Mouse (Mus musculus) liver, embryonic 14.5 days (tissue): Measurements from ENCODE around the gene Pgc. TPM values are rescaled to one million over a fixed set of nuclear protein-coding genes. Genes with fewer than 3 reads are reported as not detected.

Experiments used
- ATAC-seq: fragments of 200-750 bp; cut with Nextera tagmentation; 2 replicates; pipeline ENCODE4 v1.8.0; 2017; ENCODE audit warnings: moderate number of reproducible peaks, mild to moderate bottlenecking, moderate library complexity; ENCODE audit not compliant: insufficient read depth
- DNase-seq, 3 experiments: peaks; one replicate each; pipeline ENCODE4 v3.0.0-alpha.2; 2012 to 2013; ENCODE audit warnings: low read depth in 3 of 3, low spot score in 3 of 3
- H3K27ac ChIP-seq: fragments of 300-500 bp; sonication (generic); 2 replicates; pipeline ENCODE4 v1.5.1; 2014; ENCODE audit warnings: moderate library complexity, mild to moderate bottlenecking, control low read depth, inconsistent platforms
- H3K27me3 ChIP-seq: fragments of 300-500 bp; sonication (generic); 2 replicates; pipeline ENCODE4 v1.6.1; 2014; ENCODE audit warnings: mild to moderate bottlenecking, low read length, moderate library complexity; ENCODE audit not compliant: control insufficient read depth, insufficient read depth
- H3K36me3 ChIP-seq: fragments of 300-500 bp; sonication (generic); replicated peaks from 2 replicates; pipeline ENCODE4 v1.6.1; 2014; ENCODE audit warnings: low read depth; ENCODE audit not compliant: control insufficient read depth, insufficient read depth
- H3K4me1 ChIP-seq, 2 experiments: fragments of 200-500 bp in 1 of 2; fragments of 300-500 bp in 1 of 2; sonication (generic) in 1 of 2; replicated peaks; 2 replicates each; pipeline ENCODE4 v1.6.1; 2012 to 2014; ENCODE audit warnings: antibody characterized with exemption in 1 of 2, inconsistent platforms in 1 of 2, low read length in 1 of 2; ENCODE audit not compliant: control insufficient read depth in 2 of 2, insufficient read depth in 2 of 2
- H3K4me2 ChIP-seq: fragments of 300-500 bp; sonication (generic); 2 replicates; pipeline ENCODE4 v1.6.1; 2014; ENCODE audit warnings: low read depth, mild to moderate bottlenecking, control low read depth, moderate library complexity
- H3K4me3 ChIP-seq, 2 experiments: fragments of 200-500 bp in 1 of 2; fragments of 300-500 bp in 1 of 2; sonication (generic) in 1 of 2; 2 replicates each; pipeline ENCODE4 v1.5.1; 2012 to 2014; ENCODE audit warnings: low read depth in 2 of 2, low read length in 2 of 2, mild to moderate bottlenecking in 2 of 2, control low read depth in 1 of 2, inconsistent platforms in 1 of 2, moderate library complexity in 1 of 2; ENCODE audit not compliant: insufficient read depth in 1 of 2
- H3K9ac ChIP-seq: fragments of 300-500 bp; sonication (generic); replicated peaks from 2 replicates; pipeline ENCODE4 v1.6.1; 2014; ENCODE audit warnings: mild to moderate bottlenecking, control low read depth, moderate library complexity
- H3K9me3 ChIP-seq: fragments of 300-500 bp; sonication (generic); 2 replicates; pipeline ENCODE4 v1.6.1; 2016; ENCODE audit warnings: low read length, mixed read lengths; ENCODE audit not compliant: control insufficient read depth
- CTCF ChIP-seq: IDR thresholded peaks from 2 replicates; pipeline ENCODE4 v1.5.1; 2016; ENCODE audit warnings: antibody characterized with exemption, low read depth, control low read depth
- EP300 ChIP-seq: IDR thresholded peaks from 2 replicates; pipeline ENCODE4 v1.6.1; 2016; ENCODE audit warnings: antibody characterized with exemption, low read depth
- WGBS: fragments of 180-500 bp; shearing (Covaris S2); extraction: QIAGEN DNeasy Blood & Tissue Kit; methylation state at CpG from one replicate; pipeline ENCODE4 v1.1.7; 2014; ENCODE audit not compliant: insufficient replicate concordance; 5-methylcytosine and 5-hydroxymethylcytosine counted together
- polyA plus RNA-seq, 2 experiments: library from polyadenylated mRNA; depleted of rRNA in 1 of 2; stranded (reverse) in 1 of 2; unstranded in 1 of 2; fragments of >200 nt; fragmentation: Nextera tagmentation in 1 of 2; extraction: Ambion mirVana in 1 of 2; gene quantifications; 2 replicates each; pipeline versions ENCODE4 v1.2.1 to v1.2.3; 2012 to 2014

The Pgc gene
- polyA plus RNA-seq, 2 experiments, result not detected

GRCm38 (mm10) chr17:47693671-47694441, 32.8 kb upstream of the Pgc start:
- Histone ChIP-seq H3K36me3 (no peaks in the 10 kb centered on the region), H3K27ac (no peak overlapping the region), H3K4me1 (peaks cover 0 to 4% of the 10 kb centered on the region in 2 experiments; a peak in 2 of 4 replicates), H3K27me3 (peaks cover 20% of the 10 kb centered on the region), H3K4me3 (peak overlapping the region; percentile 56 to 62), H3K9ac (no peak overlapping the region; the same call in 1 of the 2 replicates), H3K9me3 (no peaks in the 10 kb centered on the region), H3K4me2 (peak overlapping the region; percentile 83)
- DNase-seq (no peak), ATAC-seq (no peak)
- TF ChIP-seq CTCF (no peak), EP300 (no peak)
- 43% methylated on average over 13 of the region's 13 CpGs for WGBS

- no peak for TF ChIP-seq EP300
- TF ChIP-seq CTCF, result no peak
- DNase-seq, result no peak
- 0% methylated on average over 3 of the region's 3 CpGs for WGBS
- Histone ChIP-seq H3K4me2 (peak within 1 kb of the TSS; percentile 83), H3K36me3 (no peaks in the 10 kb centered on the region), H3K27me3 (peaks cover 20% of the 10 kb centered on the region), H3K9ac (peak within 1 kb of the TSS; percentile 59), H3K9me3 (no peaks in the 10 kb centered on the region), H3K27ac (no peak within 1 kb of the TSS), H3K4me3 (peak within 1 kb of the TSS; percentile 56 to 62), H3K4me1 (peaks cover 0 to 4% of the 10 kb centered on the region in 2 experiments; a peak in 2 of 4 replicates)
- no peak for ATAC-seq
Observed at GRCm38 (mm10) chr17:47694442-47694502, 32.4 kb upstream of the Pgc start, which contains the start of gene Gm21981. Gene Gm21981, minus strand, starts transcription at chr17:47694455.

- peak within 1 kb of the TSS; percentile 83 for H3K4me2 ChIP-seq
- H3K9ac ChIP-seq, result peak within 1 kb of the TSS; percentile 59
- no peaks in the 10 kb centered on the region for H3K36me3 ChIP-seq
- ATAC-seq (peak; percentile 89), DNase-seq (peak; percentile 73 to 81 (median 75))
- no peaks in the 10 kb centered on the region for H3K9me3 ChIP-seq
- no peak for TF ChIP-seq EP300
- peak; percentile 93 for TF ChIP-seq CTCF
- H3K27ac ChIP-seq, result no peak within 1 kb of the TSS
- peaks cover 20% of the 10 kb centered on the region for H3K27me3 ChIP-seq
- WGBS, result under 1% methylated on average over 82 of the region's 82 CpGs
- H3K4me3 ChIP-seq, result peak within 1 kb of the TSS; percentile 56 to 62
- H3K4me1 ChIP-seq, result peaks cover 0 to 4% of the 10 kb centered on the region in 2 experiments; a peak in 2 of 4 replicates
Observed at GRCm38 (mm10) chr17:47694503-47695336, 31.9 kb upstream of the Pgc start, which contains the start of gene Prickle4. Gene Prickle4, minus strand, starts transcription at chr17:47694736.

- ATAC-seq (no peak), DNase-seq (no peak)
- Histone ChIP-seq H3K27me3 (peaks cover 20% of the 10 kb centered on the region), H3K27ac (no peak overlapping the region), H3K9me3 (no peaks in the 10 kb centered on the region), H3K4me1 (peaks cover 0 to 4% of the 10 kb centered on the region in 2 experiments; a peak in 2 of 4 replicates), H3K36me3 (no peaks in the 10 kb centered on the region), H3K9ac (peak overlapping the region; percentile 59), H3K4me3 (peak overlapping the region; percentile 54 to 56), H3K4me2 (peak overlapping the region; percentile 83)
- TF ChIP-seq CTCF (no peak), EP300 (no peak)
- WGBS, result under 1% methylated on average over 19 of the region's 23 CpGs
Observed at GRCm38 (mm10) chr17:47695337-47695710, 31.3 kb upstream of the Pgc start.

- ATAC-seq (no peak), DNase-seq (no peak)
- Histone ChIP-seq H3K36me3 (no peaks in the 10 kb centered on the region), H3K4me3 (no peak overlapping the region), H3K4me2 (no peak overlapping the region), H3K4me1 (peaks cover 0 to 4% of the 10 kb centered on the region in 2 experiments; a peak in 2 of 4 replicates), H3K27ac (no peak overlapping the region), H3K9ac (no peak overlapping the region), H3K27me3 (peaks cover 27% of the 10 kb centered on the region), H3K9me3 (no peaks in the 10 kb centered on the region)
- no peak for TF ChIP-seq EP300
- TF ChIP-seq CTCF, result no peak
- WGBS, result 71% methylated on average over 10 of the region's 10 CpGs
Observed at GRCm38 (mm10) chr17:47698156-47698555, 28.5 kb upstream of the Pgc start.
